Mouse (Mus musculus) embryo, embryonic 11.5 days (tissue): ENCODE results near the gene 1700014D04Rik.
"Not testable (repeated sequence)": the region's sequence is repeated elsewhere in the genome, so short reads cannot be mapped to it uniquely, and the experiment has no call there.

Source experiments
- DNase-seq: peaks from one replicate; pipeline ENCODE4 v3.0.0-alpha.2; 2012; ENCODE audit warnings: low read depth, low spot score

The 1700014D04Rik gene

DNA sequence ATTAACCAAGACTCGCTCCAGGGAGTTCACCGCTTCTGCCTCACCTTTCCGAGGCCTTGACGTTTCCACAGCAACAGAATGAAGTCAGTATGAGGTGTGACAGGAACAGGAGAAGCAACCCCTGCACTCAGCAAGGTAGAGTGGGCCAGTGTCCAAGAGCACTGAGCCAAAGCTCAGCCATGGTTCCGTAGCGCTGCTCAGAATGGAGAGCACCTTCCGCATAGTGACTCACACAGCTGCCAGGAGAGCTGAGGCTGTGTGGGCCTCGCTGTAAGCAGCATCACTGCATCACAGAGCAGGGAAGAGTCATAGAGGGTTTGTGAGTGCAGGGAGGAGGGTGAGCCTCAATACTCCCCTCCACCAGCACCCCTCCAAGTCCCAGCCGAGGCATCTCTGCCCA is at the start of gene 1700014D04Rik:
Gene 1700014D04Rik (minus strand): TSS at position 42 of the 400 bp plus-strand sequence.
- DNase-seq: no peak

DNA sequence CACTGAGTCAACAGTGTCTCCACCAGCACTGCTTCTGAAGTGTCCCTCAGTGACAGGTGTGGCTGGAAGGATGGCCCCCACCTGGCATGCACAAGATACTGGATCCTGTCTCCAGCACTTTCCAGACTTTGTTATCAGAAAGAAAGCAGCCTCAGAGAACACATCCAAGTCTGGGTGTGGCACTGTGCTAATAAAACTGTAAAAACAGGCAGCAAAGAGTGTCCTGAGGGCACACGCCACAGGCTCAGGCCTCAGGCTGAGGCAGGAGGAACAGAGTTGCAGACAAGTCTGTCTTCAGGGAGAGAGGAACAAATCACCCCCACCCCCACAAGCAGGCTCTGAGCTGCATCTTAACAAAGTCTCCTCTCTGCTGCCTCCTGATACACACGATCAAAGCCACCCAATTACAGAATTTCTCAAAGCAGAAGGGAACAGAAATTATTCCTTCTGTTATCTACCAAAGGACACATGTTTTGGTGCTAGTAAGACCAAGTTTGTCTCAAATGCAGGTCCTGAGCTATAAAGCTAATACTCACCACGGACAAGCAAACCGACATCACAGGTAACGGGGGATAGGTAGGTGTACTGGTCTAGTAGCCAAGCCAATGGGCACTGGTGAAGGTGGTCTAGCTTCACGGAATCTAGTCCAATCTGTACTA is 49.4 kb upstream of the 1700014D04Rik start:
- no peak for DNase-seq

DNA sequence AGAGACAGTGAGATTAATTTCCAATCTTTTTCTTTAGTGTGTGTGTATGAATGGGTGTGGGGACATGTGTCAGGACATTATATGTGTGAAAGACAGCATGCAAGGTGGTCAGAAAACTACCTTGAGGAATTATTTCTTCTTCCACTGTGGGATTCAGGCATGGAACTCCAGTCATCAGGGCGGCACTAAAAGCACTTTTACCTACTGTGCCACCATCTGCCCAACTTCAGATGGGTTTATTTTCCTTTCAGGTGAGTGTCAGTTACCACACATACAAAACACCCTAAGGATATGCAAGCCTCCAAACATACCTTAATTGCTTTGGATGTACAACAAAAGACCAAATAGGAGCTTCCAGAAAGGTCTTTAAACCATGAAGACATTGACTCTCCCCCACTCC is 48.2 kb upstream of the 1700014D04Rik start:
- DNase-seq: no peak

DNA sequence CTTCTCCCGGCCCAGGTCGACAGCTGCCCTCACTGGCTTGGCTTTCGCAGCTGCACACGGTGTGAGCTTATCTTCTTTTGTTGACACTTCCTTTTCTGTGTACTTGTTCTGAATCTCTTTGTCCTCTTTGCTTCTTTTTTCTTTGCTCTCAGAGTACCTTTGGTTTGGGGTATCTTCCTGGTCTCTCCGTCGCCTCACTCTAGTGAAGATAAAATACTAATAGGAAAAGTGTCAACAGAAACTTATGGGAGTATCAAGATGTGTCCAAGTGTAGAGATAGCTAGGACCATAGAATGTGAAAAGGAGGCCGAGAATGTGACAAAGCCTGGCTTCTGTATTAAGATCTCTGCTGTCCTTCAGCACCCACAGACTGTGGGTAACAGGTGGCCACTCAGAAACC is 35.6 kb upstream of the 1700014D04Rik start, which contains the start of gene Gm49354:
Gene Gm49354 (minus strand): TSS at position 101 of the 400 bp plus-strand sequence.
- DNase-seq: no peak

DNA sequence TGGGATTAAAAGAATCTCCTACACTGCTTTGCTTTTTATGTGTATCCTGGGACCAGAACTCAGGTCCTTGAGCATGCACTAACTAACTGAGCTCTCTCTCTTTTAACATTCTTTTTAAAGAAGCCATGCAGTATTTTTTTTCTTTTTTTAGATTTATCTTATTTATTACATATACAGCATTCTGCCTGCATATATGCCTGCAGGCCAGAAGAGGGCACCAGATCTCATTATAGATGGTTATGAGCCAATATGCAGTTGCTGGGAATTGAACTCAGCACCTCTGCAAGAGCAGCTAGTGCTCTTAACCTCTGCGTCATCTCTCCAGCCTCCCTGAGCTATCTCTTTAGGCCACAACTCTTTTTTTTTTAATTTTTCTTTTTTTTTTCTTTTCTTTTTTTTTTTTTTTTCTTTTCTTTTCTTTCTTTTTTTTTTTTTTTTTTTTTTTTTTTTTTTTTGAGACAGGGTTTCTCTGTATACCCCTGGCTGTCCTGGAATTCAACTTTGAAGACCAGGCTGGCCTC is 33.3 kb upstream of the 1700014D04Rik start:
- not testable (repeated sequence) for DNase-seq

DNA sequence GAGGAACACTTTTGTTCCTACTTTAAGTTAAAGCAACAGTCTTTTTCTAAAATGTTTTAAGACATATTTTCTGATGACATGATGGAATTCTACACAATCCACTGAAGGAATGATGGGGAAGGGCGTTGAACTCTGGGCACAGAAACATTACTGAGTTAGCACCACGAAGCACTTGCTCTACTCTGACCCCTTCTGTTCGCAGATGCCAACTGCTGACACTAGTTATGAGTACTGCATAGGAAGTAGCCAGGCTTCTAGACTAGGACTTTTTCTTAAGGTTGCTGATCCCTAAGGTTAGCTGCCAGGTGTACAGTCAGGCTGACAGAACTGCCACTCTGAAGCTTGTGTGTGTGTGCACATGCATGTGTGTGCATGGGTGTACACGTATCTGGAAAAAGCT is 32.7 kb upstream of the 1700014D04Rik start:
- DNase-seq: no peak

DNA sequence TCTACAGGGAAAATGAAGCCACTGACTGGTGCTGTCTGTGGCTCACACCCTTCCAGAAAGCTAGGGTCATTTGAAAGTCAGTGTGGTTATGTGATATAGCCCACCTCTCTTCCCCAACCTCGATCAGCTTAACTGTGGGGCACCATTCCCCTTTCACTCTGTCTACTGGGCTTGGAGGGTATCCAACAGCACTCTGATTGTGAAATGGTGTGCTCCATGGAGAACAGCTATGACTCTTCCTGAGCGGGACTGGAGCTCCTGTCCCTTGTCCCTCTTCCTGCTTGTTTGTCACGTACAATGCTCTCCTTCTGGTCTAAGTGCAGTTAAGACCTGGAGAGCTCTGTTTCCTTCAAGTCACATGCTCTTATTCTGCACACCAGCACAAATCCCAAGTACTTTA is 28.6 kb upstream of the 1700014D04Rik start:
- no peak for DNase-seq

DNA sequence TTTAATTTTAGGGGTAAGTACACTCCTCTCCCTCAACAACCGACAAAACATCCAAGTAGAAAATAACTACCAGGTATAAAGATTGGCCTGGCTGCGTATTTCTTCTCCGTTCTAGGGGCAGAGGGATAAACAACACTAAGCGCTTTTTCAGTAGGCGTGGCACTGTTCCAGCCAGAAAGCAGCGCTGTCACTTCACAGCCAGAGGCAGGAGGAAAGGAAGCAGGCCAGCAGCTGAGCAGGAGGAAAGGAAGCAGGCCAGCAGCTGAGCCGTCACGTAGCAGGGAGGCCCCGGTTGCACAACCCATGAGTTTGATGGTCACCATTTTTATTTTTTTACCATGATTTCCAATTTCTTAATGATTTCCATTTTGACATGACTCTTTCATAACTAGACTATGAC is 24.7 kb upstream of the 1700014D04Rik start:
- DNase-seq: no peak

DNA sequence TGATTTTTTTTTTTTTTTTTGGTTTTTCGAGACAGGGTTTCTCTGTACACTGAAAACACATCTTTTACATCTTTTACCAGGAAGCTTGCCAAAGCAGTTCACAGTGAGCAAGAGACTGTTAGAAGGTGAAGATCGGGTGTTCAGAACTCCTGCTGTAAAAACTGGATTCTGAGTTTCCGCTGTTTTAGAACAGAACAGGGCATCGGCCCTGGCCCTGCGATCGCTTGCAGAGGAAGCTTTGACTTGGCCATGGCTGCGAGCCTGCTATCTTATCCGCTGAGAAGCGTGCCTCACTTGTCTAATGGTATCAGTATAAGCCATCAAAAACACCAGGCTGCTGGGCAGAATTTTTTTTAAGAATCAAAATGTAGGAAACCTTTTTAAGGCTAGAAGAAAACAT is 24.3 kb upstream of the 1700014D04Rik start:
- no peak for DNase-seq

DNA sequence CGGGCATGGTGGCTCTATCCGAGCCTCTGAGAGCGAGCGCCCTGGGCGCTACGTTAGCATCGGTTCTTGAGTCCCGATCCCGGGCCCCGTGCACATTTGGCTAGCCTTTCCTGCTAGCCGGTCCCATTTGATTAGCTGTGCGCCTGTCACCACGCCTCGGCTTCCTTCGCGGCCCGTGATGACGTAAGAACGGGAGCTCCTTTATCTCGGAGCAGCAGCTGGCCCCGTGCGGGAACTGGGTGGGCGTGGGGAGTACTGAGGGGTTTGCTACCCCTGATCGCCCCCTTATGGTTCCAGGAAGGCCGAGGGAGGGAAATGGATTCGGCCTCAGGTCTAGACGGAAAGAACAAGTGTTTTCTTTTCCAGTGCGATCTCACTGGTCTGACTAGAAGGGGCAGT is 23.6 kb upstream of the 1700014D04Rik start:
- peak; percentile 85 for DNase-seq

DNA sequence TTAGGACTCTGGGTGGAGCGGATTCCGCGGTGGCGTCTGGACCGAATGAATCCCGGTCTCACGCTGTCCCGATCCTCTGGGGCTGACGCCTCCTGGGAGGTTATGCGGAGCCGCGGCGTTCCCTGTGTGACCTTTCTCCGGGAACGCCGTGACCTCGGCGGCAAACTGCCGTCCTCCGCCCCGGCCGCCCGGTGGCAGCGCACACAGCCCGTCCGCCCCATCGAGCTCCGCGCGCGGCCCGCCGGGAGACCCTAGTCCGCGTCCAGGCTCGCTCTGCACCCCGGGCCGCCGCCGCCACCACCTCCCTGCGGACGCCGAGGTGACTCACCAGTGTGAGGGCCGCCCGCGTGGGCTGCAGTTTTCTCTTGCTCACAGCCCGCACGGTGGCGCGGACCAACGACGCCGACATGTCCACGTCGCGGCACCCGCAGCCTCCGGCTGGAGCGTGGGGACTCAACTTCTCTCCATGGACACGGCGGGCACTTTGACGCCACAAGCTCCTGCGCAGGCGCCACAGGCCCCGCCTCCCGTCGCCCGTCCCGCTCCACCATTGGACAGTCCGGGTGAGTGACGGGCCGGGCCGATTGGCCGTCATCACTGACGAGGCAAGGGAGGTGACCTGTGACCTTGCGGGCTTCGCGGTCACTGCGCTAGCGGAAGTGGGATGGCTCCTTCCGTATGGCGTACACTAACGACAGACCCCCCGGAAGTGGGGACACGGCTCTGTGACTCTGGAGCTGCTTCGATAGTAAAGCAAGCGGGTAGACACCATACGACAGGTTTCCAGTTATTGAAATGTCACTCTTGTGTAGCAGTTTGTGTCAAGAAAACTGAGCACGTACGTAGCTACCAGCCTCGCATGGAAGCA is 23.0 kb upstream of the 1700014D04Rik start, which contains the start of gene Isca1:
Gene Isca1 (minus strand): TSS at position 515 of the 868 bp plus-strand sequence.
- DNase-seq: peak; percentile 97

DNA sequence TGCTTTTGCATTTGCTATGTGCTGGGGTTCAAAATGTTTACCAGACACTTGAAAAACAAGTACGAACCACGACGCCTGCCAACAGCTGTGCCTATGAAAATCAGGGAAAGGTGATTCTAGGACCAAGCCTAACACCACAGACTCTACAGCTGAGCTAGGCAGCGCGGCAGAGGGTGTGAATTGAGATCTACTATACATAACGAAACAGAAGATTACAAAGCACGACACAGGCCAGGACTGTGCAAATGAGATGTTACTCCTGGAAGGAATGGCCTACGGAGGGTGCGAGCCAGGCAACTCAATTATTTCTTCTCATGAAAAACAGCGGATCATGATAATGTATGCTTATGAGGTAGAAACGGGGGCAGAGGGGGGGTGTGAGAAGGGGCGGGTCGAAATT is 22.0 kb upstream of the 1700014D04Rik start:
- no peak for DNase-seq

DNA sequence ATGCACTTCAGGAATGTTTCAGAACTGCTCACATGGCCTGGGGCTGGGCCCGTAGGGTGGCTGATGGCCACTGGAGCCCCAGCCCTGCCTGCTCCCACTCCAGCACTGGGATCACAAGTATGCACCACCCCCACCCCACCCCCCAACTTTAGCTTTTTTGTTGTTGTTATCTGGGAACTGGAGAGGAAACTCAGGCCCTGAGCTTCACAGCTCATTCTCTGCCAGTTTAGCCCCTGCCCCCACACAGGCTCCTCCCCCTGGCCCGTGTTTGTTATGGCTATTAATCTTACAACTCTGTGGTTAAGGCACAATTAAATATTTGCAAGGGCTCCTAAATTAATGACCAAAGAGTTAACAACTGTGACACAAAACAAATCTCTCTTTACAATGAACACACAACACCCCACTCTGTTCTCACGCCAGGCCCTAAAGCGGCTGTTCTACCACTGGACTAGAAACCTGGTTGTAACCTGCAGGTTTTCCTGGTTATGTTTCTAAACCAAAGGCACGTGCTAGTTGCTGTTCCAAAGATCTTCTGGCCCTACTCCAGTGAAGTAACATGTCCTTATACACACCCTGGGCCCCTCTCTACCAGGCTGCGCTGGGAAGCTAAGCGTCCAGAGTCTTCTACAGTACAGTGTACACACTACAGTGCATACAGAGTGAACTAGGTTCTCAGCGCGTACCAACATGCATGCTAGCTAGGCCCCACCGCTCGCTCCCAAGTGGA is 20.4 kb upstream of the 1700014D04Rik start:
- DNase-seq: no peak

DNA sequence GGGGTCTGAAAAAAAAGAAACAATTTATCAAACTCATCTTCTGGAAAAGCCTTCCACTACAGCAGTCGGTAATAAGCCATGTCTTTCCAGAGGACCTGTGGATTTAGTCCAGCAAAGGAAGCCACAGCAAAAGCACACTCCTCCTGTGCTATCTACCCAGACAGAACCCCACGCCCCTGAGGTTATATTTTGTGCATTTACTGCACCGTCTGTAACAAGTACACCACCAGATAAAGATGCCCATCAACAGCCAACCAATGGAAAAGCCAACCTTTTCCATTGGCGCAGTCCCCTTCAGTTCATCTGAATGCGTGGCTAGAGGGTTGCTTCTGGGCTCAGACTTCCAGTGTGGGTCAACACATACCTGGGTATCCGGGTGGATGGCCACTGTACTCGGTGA is 16.2 kb upstream of the 1700014D04Rik start:
- no peak for DNase-seq

DNA sequence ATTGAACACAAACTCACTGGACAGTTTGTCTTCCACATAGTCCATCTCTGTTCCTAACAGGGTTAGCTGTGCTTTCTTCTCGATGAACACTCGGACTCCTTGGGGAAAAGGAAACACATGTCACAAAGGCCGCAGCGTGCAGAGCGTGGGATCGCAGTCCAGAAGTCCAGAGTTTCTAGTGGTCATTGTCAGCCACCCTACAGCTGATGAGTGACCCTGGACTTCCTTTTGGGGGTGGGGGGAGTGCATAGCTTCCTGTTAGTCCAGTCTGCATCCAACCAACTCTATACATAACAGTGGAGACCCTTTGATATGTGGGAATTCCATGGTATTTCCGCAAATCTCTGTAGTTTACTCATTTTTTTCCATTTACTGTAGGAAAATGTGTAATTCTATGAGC is 10.4 kb upstream of the 1700014D04Rik start:
- DNase-seq: no peak

DNA sequence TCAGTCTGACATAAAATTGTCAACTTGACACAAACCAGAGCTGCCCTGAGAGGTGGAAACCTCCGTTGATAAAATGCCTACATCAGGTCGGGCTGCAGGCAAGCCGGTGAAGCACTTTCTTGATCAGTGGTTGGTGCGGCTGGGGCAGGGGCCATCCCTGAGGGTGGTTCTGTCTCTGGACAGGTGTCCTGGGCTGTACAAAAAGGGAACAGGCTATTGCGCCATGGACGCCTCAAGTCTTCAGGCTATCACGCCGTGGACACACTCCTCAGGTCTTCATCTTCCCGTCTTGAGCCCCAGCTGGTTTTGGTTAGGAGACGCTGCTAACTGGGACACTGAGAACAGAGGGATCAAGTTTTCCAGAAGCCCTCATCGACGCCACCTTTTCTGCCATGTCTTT is 3.8 kb upstream of the 1700014D04Rik start:
- no peak for DNase-seq

DNA sequence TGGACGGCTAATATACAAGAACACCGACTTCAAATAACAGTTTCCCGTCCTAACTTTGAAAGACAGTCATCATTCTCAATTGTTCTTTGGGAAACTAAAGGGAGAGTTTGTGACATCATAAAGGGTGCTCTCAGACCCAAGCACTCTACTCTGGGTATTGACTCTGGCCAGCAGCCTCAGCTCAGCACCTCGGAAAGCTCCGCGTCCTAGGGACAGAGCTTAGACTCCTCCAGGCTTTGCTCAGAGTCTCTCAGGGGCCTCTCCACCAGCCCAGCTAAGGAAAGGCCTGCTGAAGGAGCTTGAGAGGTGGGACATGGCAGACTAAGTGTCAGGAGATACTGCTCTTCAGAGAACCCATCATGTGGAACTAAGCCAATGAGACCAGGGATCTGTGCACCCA is 388 bp downstream of the 1700014D04Rik start:
- DNase-seq: no peak

DNA sequence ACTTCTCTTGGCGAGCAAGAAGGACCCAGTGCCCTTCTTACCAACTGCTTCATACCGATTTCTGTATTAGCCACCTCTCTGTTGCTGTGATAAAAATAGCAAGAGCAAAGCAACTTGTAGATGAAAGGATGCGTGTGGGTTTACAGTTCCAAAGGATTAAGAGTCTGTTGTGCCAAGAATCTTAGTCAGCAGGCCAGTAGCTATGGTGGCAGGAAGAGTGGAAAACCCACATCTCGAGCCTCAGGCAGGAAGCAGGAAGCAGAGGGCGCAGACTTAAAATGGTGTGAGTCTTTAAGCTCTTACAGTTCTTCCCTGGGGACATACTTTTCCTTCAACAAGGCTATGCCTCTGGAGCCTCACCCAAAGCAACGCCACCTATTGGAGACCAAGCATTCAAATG is 1.1 kb downstream of the 1700014D04Rik start:
- DNase-seq: no peak

DNA sequence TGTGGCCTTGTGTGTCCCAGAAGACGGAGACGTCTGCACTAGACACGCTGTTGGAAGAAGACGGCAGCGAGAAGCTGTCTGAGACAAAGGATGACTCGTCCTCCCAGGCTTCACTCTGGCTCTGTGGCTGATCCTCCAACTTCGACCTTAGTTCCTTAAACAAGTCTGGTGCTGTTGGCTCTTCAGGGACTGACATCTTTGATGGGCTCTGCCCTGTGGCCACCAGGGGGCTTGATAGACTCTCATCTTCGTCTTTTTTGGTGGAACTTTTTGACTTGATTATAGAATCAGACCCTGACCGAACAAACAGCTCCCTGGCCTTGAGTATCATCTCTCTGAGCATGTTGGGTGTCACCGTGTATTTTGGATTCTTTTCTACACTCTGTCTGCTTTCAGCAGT is 4.9 kb downstream of the 1700014D04Rik start:
- no peak for DNase-seq

DNA sequence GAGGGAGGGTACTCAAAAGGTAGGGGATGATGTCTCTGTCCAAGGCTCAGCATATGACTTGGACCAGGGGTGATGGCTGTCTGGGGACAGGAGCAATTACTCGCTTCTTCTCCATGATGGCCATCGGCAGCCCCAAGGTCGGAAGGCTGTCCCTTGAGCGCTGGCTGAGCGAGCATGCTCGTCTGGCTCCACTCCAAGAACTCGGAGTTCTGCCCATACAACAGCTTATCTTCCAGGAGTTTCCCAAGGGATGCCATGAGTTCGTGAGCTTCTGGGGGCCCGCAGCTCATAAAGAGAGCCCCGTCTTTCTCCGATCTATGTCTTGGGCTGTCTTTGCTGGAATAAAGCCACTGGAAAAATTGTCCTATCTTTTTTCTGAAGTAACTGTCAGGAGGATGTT is 5.5 kb downstream of the 1700014D04Rik start:
- no peak for DNase-seq

DNA sequence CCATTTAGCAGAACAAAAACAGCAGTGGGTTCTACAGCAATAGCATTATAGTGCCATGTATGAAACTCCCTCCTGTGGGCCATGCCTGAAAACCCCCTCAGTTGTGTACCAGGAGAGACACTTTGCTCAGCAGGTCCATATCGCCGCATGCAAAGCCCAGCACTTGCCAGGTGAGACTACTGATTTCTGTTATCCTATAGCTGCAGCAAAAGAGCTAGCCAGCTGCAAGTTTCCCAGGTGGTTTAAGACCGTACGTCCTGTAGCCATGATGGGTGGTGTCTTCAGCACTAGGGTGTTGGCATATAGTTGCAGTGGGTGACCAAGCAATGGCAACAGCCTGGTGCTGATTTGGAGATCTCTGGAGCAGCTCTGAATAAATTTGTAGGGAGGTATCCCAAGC is 7.2 kb downstream of the 1700014D04Rik start:
- no peak for DNase-seq

DNA sequence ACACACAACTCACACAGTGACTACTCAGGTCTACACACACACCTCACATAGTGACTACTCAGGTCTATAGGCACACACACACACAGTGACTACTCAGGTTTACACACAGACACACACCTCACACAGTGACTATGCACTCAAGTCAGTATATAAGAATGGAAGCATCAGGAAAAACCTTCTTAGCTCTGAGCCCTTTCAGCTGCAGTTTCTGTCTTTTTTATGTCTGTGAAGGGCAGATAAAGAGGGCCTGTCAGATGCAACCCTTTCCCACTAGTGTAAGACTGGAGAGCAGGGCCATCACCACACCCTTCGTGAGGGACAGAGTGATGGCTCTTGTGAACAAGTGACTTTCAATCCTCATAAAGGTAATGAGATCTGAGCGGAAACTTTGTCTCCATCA is 8.1 kb downstream of the 1700014D04Rik start:
- no peak for DNase-seq
